Comparison of ENCODE assay signal across 10 mouse cellular contexts in the genomic region with DNA sequence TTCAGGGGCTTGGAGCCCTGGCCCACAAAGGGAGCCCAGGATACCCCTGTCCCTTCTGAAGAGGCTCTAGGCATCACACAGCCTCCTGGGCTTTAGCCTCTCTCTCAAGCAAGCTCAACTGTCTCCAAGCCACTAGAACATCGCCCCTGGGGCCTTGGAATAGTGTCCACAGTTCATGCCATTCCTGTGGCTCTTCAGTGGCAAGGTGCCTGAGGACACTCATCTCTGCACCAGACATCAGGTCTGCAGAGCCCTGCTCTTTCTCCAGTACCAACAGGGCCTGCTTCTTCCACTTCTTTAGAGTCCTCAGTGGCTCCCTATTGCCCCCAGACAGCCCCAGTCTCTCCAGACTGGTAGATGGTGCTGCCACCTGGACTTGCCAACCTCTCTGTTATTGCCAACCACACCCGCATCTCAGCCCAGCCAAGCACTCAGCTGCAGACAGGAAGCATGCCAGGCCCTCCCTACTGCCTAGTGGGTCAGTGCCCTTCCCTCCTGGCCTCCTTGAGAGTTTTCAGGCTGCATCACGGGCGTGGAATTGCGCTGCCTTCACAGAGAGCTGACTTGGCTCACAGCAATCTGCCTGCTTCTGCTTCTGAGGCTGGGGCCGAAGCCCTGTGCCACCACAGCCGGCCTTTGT. TPM values are rescaled to one million over a fixed set of nuclear protein-coding genes. Genes with fewer than 3 reads are reported as not detected.
A peak's percentile ranks its signal among the peaks of the same experiment; 100 is the strongest.
DNase-seq lines count a peak whose midpoint lies in the region; ATAC-seq lines count a peak whose summit lies in the region.
"Had no signal": no experiment of that assay in that cellular context is flagged by ENCODE, and none has a peak within 500 bp of the region (broad histone marks: within the 10 kb centered on the region; RNA-seq: fewer than 3 reads in every experiment).

No protein-coding gene starts in this region.

- WGBS in midbrain, embryonic 13.5 days: 83% methylated on average over 7 of the region's 7 CpGs

- H3K4me1 ChIP-seq in midbrain, embryonic 13.5 days (replicated peaks): no peaks in the 10 kb centered on the region
- H3K4me1 ChIP-seq: forebrain, embryonic 12.5 days had no signal

- DNase-seq in CD4-positive, CD25-positive, alpha-beta regulatory T cell, adult 2 months (ENCODE audit: low read depth, low spot score): peak; percentile 33
- peak; percentile 40 to 69 for DNase-seq in kidney, postnatal 25 days
- DNase-seq in kidney, adult 9 months: no peak
- peak; percentile 88 for DNase-seq in fibroblast of lung, adult 2 months (ENCODE audit: low read depth)
- peak; percentile 83 for DNase-seq in lung, postnatal 10 days
- DNase-seq in retina, postnatal 1 day: no peak

- H3K4me3 ChIP-seq in midbrain, embryonic 13.5 days (replicated peaks): no peak overlapping the region
- H3K4me3 ChIP-seq: forebrain, embryonic 12.5 days; neural tube, embryonic 13.5 days had no signal

- ATAC-seq in CD4-positive, CD25-positive, alpha-beta regulatory T cell, adult 4 months: no peak
- ATAC-seq in midbrain, embryonic 13.5 days: no peak

- no peak overlapping the region for H3K9ac ChIP-seq in midbrain, embryonic 13.5 days (replicated peaks)
- H3K9ac ChIP-seq: forebrain, embryonic 12.5 days; neural tube, embryonic 13.5 days had no signal

- H3K27ac ChIP-seq in midbrain, embryonic 13.5 days: no peak overlapping the region
- H3K27ac ChIP-seq: forebrain, embryonic 12.5 days; neural tube, embryonic 13.5 days had no signal

- no peaks in the 10 kb centered on the region for H3K36me3 ChIP-seq in midbrain, embryonic 13.5 days
- H3K36me3 ChIP-seq: forebrain, embryonic 12.5 days; neural tube, embryonic 13.5 days had no signal

- no peaks in the 10 kb centered on the region for H3K27me3 ChIP-seq in midbrain, embryonic 13.5 days
- H3K27me3 ChIP-seq: neural tube, embryonic 13.5 days had no signal

- no peak overlapping the region for H3K4me2 ChIP-seq in midbrain, embryonic 13.5 days (replicated peaks)
- H3K4me2 ChIP-seq: forebrain, embryonic 12.5 days; neural tube, embryonic 13.5 days had no signal

- no peaks in the 10 kb centered on the region for H3K9me3 ChIP-seq in midbrain, embryonic 13.5 days
- H3K9me3 ChIP-seq: forebrain, embryonic 12.5 days; neural tube, embryonic 13.5 days had no signal

RNA-seq across cellular contexts. Expression of gene Il4ra, which starts 8.3 kb away (rescaled TPM):
- polyA plus RNA-seq in CD4-positive, CD25-positive, alpha-beta regulatory T cell, adult 4 months (2017; shearing (Covaris generic)): 100 to 1,000 TPM; 102 to 165 TPM
- polyA plus RNA-seq in midbrain, embryonic 13.5 days (2015; fragmentation: Nextera tagmentation; extraction: Ambion mirVana): 3.0 and 3.9 TPM in 2 replicates

RNA-seq across cellular contexts. Expression of gene Il21r, which starts 43.0 kb away (rescaled TPM):
- polyA plus RNA-seq in CD4-positive, CD25-positive, alpha-beta regulatory T cell, adult 4 months (2017; shearing (Covaris generic)): 100 to 1,000 TPM in 1 of 2 experiments, 10 to 100 TPM in 1; 99.5 to 157 TPM
- polyA plus RNA-seq in midbrain, embryonic 13.5 days (2015; fragmentation: Nextera tagmentation; extraction: Ambion mirVana): 0.31 and 0.48 TPM in 2 replicates

Comparison
In these comparisons a context has a peak if more than half of its experiments do, and no peak if none do; other contexts are left out.
1. DNase-seq: peak in CD4-positive, CD25-positive, alpha-beta regulatory T cell, adult 2 months (single experiment), kidney, postnatal 25 days (2 of 2), fibroblast of lung, adult 2 months (single experiment) and lung, postnatal 10 days (single experiment); none in kidney, adult 9 months (single experiment) and retina, postnatal 1 day (single experiment).
2. RNA of gene Il4ra, which starts 8.3 kb away (polyA plus RNA-seq): 102 to 165 TPM in CD4-positive, CD25-positive, alpha-beta regulatory T cell, adult 4 months; 3.0 to 3.9 TPM in midbrain, embryonic 13.5 days; every median in the first group is over 10 times any median in the second.
3. RNA of gene Il21r, which starts 43.0 kb away (polyA plus RNA-seq): 99.5 to 157 TPM in CD4-positive, CD25-positive, alpha-beta regulatory T cell, adult 4 months; 0.31 to 0.48 TPM in midbrain, embryonic 13.5 days; every median in the first group is over 10 times any median in the second.